15 mouse cellular contexts compared by ENCODE assay signal in genomic region chr2:166801436-166801835, GRCm38 (mm10).
"Had no signal": no experiment of that assay in that cellular context is flagged by ENCODE, and none has a peak within 500 bp of the region (broad histone marks: within the 10 kb centered on the region; RNA-seq: fewer than 3 reads in every experiment).

No protein-coding gene starts in this region.

- H3K27me3 ChIP-seq: megakaryocyte, embryonic 14.5 days had no signal

- ATAC-seq: intestine, postnatal 0 days; lung, postnatal 0 days had no signal

- DNase-seq: kidney, adult 8-10 months; kidney, postnatal 36 days; layer of hippocampus, adult 9-11 months; layer of hippocampus, postnatal 36 days; left cerebral cortex, postnatal 4 days; lung, adult 2 months; lung, postnatal 4 days; right cerebral cortex, postnatal 14 days; thymus, adult 2 months; thymus, postnatal 36 days had no signal

- H3K4me3 ChIP-seq: liver, embryonic 15.5 days; megakaryocyte, embryonic 14.5 days; midbrain, embryonic 12.5 days had no signal

- H3K27ac ChIP-seq: liver, embryonic 15.5 days; midbrain, embryonic 12.5 days had no signal
